Mouse (Mus musculus): ENCODE results near the gene Sema5a. TPM values are rescaled to one million over a fixed set of nuclear protein-coding genes. Genes with fewer than 3 reads are reported as not detected.

Gene Sema5a
- total RNA-seq, 2 experiments from 2014 or later = 9.0 to 15.5 TPM

DNA sequence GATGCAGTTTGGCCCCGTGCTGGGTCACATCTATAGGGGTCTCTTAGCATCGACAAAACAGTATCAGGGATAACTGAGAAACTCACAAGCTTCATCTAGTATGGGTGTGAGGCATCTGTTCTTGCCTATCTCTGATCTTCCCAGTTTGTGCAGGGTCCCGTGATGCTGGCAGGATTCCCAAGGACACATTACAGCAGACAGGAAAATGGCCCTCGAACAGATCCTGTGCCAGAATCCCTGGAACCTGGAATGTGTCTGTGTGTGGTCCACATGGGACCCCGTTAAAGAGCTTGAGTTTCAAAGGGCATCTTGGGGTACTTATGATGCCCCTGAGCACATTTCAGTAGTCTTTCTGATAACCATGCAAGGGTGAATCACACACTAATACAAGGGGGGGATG, 249.6 kb downstream of the Sema5a start:
- intact Hi-C loops (cut with DNase I; ENCODE audit: low total_unique reads) = no loop called here
- no peak for DNase-seq

DNA sequence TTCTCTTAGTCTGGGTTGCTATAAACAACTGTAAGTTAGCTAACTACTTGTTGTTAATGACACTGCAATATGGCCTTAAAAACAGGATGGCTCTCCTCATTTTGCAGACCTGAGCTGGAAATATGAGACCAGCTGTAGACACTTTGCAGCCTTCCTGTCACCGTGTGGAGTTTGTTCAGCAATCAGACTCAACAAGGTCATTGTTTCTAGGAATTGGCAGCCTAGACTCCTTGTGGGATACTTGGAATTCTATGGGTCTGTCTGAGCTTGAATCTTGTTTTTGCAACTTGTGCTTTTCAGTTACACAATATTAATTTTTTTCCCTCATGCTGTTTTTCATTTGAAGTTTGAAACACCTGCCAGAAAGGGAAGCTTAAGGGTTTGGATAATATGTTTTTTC, 250.3 kb downstream of the Sema5a start:
- intact Hi-C loops (cut with DNase I; ENCODE audit: low total_unique reads) = no loop called here
- DNase-seq = no peak

DNA sequence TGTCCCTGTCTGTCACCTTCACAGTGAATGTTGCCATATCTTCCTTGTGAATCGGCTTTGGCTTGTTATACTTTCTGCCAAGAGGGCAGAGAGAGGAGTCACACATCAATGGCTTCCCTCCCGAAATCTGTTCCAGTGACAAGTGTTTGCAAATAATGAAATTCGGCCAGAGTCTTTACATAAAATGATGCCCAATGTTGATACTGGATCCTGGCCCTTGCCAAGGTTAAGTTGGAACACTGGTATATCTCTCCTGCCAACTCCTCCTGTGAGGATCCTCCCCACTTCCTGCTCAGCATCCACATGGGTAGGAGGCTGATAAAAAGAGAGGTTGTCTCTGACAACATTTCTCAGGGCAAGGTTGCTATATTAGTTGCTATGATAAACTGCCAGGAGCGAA, 252.3 kb downstream of the Sema5a start:
- no peak for DNase-seq
- intact Hi-C loops (cut with DNase I; ENCODE audit: low total_unique reads) = no loop called here

DNA sequence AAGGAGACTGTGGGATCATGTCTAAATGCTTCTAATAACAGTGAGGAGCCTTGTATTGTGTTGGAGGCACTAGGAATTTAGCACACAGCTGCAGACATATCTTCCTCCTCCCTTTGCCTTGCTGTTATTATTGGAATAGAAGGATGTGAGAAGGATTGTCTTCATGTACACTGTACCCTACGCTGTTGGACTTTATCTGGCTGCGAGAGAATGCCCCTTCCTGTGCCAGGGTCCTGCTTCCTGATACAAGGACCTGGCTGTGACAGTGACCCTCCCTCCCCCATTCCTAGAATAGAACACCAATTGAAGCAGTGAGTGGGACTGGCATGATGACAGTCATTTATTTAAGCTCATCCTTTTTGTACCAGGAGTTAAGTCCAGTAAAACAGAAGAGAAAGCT, 261.3 kb downstream of the Sema5a start:
- no peak for DNase-seq
- intact Hi-C loops (cut with DNase I; ENCODE audit: low total_unique reads) = no loop called here

DNA sequence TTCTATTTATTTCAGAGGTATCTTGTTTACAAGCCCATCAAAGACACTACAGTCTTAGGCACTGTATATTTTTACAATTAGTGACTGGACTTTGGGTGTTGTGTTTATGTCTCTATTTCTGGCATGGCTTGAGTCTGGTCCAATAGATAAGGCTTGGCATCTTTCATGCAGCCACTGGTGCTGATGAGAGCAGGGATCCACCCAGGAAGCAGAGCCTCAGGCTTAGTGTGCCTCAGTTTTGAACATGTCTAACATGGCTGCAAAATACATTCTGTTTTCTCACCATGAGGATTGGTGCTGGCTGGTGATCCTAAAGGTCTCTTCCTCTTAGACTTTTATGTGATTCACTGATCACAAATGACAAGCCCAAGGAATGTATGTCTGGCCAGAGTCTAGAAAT, 263.7 kb downstream of the Sema5a start:
- intact Hi-C loops (cut with DNase I; ENCODE audit: low total_unique reads) = no loop called here
- no peak for DNase-seq

DNA sequence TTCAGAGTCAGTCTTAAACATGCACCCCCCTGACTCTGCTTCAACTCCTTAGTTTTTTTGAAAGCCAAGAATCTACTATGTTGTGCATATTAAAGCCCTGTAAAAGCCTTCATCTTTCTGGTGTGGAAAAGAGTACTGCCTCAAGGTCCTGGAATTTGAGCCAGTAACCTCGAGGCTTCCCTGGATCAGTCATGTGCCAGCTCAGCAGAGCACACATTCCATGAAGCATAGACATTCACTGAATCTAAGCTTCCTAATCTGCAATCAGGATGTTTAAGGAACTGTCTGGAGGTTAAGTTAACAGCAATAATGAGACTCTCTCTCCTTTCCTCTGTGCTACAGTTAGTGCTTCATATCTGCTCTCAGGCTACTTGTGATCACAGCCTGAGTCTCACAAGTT, 270.3 kb downstream of the Sema5a start:
- no peak for DNase-seq
- intact Hi-C loops (cut with DNase I; ENCODE audit: low total_unique reads) = no loop called here

DNA sequence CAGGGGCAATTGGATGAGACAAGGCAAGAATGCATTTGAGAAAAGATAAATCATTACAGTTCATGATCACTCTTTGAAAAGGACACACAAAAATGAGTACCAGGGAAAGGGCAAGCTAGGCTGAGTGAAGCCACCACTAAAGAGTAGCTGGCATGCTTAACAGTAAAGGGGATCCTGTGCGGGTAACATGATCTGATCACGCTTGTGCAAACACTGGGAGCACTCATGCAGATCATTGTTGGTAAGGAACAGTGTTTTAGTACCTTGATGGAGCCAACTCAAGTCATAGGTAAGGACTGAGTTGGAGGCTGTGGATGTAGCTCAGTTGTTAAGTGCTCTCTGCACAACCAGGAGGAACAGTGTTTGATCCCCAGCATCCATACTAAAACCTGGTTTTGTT, 273.3 kb downstream of the Sema5a start:
- DNase-seq = no peak
- intact Hi-C loops (cut with DNase I; ENCODE audit: low total_unique reads) = no loop called here

DNA sequence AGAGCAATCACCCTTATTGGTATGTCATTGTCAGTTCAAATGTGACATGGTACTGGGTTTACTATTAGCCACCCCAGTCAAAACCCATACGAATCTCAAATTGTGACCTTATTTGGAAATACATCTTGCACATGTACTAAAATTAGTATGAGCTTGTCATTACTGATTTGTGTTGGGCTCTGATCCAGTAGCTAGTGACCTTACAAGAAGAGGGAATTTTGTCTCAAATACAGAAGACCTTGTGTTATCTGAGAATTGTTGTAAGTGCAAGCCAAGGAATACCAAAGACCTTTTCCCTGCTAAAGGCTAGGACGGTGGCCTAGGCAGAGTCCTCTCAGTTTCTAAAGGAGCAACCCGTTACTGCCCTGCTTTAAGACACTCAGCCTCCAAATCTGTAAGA, 287.9 kb downstream of the Sema5a start:
- intact Hi-C loops (cut with DNase I; ENCODE audit: low total_unique reads) = no loop called here
- no peak for DNase-seq

DNA sequence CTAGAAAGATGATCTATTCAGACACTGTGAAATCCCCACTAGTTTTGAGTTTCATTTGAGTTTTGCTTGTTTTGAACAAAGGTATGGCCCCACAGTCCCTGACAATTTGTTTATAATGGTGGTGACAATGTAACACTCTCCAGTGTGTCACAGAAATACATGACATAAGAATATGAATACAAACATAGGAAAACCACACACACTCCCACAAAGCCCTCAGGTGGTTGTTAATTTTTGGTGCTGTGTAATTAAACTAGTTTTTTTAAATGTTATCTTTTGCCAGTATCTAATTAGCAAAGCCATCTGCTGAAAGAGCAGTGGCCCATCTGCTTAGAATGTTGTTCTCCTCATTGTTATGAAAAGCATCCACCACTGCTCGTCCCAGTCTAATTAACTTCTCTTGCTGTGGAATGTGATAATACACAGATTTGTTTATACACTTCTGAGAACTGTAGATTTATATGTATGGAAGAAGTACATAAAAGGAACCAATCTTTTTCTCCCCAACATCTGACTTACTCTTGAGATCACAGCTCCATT, 289.0 kb downstream of the Sema5a start:
- intact Hi-C loops (cut with DNase I; ENCODE audit: low total_unique reads) = no loop called here
- no peak for DNase-seq

DNA sequence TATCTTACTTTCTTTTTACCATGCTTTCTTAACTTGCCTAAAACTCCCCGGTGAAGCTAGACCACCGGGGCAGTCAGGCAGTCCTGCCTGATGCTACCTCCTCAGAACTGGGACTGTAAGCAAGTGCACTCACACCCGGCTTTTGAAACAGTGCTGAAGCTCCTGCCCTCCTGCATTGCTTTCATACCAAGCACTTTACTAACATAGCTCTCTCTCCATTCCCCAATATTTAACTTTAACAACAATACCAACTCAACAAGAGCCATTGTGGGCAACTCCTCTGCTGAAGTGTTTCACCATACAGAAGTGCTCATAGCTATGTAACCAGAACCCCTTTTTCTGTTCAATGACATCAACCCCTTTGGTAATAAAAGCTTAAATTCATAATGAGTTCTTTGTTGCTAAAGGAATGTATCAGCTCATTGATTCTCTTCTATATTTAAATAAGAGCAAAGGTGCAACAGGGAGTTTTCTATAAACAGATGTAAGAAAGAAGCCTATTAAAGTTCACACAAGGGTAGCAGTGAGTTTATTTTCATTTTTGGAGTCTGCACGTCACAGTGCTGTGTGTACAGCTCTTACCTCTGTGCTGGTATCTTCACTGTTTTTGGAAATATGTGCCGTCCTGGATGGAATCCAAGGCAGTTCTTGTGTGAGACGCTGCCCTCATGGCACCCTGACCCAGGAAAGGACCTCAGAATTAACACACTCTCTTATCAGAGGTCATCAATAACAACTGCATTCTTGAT, 292.3 kb downstream of the Sema5a start:
- intact Hi-C loops (cut with DNase I; ENCODE audit: low total_unique reads) = no loop called here
- no peak for DNase-seq

DNA sequence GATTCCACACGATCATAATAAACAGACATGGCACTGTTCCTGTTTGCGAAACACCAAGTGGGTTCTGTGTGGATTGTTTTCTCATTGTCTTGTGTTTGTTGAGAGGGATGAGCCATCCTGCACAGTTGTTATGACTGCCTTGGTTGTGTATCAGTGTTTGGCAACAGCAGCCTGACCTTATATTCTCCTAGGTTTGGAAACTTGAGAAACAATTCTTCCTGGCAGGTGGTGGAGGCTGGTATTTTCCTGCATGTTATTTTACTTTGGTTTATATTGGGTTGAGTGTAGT, 292.8 kb downstream of the Sema5a start:
- intact Hi-C loops (cut with DNase I; ENCODE audit: low total_unique reads) = no loop called here
- no peak for DNase-seq

DNA sequence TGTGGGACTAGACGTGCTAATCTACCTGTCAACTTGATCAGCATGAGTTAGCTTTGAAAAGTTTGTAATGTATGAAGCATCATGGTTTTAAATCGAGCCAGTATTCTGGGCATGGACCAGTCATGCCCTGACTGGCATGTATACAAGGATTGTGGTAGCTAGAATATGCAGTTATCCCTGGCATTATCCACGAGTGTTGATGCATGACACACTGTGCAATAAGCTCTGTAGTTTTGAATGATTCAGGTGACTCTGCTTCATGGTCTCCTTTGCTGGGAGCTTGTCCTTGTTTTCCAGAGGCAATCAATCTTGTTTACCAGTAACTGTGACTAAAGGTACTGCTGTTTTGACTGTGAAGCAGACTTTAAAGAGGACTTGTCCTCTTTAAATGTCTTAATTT, 293.5 kb downstream of the Sema5a start:
- no peak for DNase-seq
- intact Hi-C loops (cut with DNase I; ENCODE audit: low total_unique reads) = no loop called here

DNA sequence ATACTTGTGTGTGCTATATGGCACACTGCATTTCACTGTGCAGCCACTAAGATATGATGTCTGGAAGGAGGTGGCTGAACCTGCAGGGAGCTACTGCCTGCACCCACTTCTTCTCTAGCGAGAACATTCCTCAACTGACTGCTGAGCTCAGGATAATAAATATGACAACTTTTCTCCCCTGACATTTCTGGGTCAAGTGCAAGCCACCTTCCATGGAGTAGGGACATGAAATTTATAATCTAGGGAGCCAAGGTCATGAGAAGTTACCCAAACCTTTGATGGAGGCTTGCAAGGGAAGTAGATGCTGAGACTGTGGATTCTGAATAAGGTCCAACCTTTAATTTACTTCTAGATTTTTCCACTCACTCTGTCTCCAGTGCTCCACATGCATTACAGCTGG, 298.1 kb downstream of the Sema5a start:
- no peak for DNase-seq
- intact Hi-C loops (cut with DNase I; ENCODE audit: low total_unique reads) = no loop called here

DNA sequence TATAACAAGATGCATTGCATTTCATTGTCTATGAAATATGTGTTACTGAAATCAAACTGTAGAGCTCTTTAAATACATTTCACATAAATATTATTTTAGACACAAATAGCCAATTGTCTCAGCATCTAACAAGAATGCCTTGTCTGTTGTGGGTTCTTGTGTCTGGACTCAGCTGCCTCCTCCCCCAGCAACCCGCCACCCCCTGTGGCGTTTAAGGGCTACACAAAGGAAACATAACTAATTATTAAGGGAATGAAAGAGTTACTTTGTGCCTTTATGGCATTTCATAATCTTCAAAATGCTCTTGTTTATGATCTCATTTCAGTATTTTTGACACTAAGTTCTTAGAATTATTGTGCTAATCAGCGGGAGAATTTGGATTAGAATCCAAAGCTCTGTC, 298.6 kb downstream of the Sema5a start:
- no peak for DNase-seq
- intact Hi-C loops (cut with DNase I; ENCODE audit: low total_unique reads) = no loop called here

DNA sequence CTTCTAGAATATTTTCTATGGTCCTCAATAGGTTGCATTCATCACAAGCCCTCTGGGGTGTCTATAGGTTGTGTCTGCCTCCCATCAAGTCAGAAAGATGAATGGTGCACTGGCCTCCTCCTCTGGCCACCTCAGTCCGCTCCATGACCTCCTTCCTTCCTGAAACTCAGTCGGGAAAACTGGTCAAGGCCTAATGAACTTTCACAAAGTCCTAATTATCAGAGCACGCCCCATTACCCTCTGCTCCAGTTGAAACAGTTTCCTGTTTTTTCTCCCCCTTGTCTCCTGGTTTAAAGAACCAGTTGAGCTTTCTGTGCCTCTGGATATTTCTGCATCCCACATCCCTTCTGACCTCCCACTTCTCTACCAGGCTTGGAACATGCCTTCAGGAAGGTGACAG, 300.8 kb downstream of the Sema5a start:
- intact Hi-C loops (cut with DNase I; ENCODE audit: low total_unique reads) = no loop called here
- DNase-seq = no peak

DNA sequence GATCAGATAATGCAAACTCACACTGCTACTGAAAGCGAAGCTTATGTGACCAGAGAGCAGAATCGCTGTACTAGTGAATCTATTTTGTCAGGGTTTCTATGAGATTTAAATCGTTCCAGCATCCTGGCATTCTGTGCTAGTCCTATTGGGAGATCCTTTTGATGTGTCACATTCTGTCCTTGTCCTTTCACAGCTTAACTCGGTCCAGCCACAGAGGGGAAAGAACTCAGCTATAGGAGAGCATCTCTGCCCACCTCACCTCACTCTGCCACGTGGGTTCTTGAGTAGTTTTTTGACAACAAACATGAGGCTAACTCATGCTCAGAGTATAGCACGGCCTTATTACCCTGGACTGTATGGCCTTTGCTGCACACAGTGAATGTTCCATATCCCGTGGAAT, 302.1 kb downstream of the Sema5a start:
- intact Hi-C loops (cut with DNase I; ENCODE audit: low total_unique reads) = no loop called here

DNA sequence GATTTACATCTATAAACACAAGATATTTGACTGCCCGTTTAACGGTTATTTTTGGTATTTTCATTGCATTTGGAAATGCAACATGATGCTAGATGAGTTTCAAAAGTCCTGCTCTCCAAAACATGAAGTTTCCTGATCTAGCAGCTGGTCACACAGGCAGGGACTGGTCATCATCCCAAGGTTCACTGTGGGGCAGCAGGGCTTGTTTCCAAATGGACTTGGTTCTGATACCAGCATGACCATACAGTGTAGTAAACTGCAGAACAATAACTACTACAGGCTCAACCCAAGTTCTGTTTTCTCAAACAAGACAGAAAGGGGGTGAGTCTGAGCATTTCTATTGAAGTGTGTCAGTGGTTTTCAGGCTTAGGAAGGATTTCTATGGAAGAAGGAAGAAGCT, 314.3 kb downstream of the Sema5a start:
- intact Hi-C loops (cut with DNase I; ENCODE audit: low total_unique reads) = no loop called here
- no peak for DNase-seq

More for the DNA sequence above, 302.1 kb downstream of the Sema5a start:
- DNase-seq = no peak

DNA sequence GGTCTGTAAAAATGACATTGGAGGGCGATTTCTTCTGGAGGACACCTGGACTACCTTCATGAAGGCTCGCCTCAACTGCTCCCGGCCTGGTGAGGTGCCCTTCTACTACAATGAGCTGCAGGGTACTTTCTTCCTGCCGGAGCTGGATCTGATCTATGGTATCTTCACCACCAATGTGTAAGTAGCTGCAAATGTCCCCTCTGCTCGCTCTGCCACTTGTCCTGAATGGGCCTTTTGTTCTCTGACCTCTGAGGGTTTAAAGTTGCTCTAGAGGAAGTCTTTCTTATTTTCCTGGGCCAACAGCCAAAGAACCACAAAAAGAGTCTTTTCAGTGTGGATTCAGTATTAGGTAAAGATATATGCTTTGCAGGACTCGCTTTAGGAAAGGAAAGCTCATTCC, 318.0 kb downstream of the Sema5a start:
- no peak for DNase-seq
- intact Hi-C loops (cut with DNase I; ENCODE audit: low total_unique reads) = no loop called here

DNA sequence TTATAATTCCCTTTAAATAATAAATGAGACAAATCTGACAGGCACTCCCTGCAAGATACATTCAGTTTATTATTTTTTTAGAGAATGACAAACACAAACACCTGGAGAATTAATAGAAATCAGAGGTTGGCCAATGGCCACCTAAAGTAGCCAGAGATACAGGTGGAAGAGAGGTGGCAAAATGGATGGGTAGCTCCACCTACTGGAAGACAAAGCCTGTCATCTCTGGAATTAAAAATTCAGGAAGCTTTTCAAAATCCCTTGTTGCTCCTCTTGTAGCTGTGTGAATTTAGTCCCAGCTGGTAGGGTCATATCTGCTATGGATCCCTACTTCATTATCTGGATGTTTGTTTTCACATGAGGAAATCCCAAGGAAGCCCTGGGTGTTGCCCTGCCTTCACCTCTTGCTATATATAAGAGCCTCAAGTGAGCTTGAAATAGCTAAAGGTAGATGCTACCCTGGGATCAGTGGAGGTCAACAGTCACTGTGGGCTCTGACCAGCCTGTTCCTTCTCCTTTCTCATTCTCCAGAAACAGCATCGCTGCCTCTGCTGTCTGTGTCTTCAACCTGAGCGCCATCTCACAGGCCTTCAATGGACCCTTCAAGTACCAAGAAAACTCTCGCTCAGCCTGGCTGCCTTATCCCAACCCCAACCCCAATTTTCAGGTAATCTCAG, 323.7 kb downstream of the Sema5a start:
- intact Hi-C loops (cut with DNase I; ENCODE audit: low total_unique reads) = no loop called here
- no peak for DNase-seq

DNA sequence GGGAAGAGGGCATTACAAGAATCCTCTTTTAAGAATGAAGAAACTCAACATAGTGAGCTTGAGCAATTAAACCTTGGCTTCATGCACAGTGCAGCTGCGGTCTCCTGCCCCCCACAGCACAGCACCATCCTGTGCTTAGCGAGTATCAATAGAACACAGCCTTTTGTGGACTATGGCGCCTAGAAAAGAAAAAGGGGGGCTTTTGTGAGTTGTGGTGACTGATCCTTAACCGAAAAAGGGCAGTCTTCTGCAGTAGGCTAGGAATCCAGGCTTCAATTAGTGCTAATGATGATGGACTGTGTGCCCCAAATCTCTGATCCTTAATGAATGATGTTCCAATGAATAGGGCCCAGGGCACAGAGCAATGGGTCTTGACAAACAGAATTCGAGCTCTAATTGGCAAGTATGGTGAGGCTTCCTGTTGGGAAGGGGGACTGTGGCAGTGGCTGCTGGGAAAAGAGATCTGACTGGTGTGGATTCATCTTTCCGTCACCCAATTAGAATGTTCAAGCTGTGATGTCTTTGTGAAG, 324.3 kb downstream of the Sema5a start:
- no peak for DNase-seq
- intact Hi-C loops (cut with DNase I; ENCODE audit: low total_unique reads) = no loop called here

DNA sequence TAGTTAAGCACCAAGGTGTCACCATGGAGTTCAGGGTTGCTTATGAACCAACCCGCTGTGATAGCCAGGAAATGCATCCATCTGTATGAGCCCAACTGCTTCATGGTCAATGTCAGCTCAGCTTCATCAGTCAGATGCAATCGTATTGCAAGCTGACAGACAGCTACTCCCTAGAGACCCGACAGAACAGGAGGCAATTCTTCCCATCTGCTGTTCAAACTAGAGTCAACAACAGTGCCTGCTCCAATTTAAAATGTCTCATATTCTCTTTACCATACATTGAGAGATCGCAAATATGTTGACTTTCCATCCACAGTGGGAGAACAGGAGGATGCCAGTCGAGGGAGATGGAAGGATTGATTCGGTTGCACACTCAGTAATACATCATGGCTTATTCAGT, 329.7 kb downstream of the Sema5a start:
- DNase-seq = no peak
- intact Hi-C loops (cut with DNase I; ENCODE audit: low total_unique reads) = no loop called here

All from gastrocnemius, postnatal 14 days (tissue).